Mouse (Mus musculus) lung, postnatal 4 days (tissue): ENCODE data around the gene Epc2.

Source experiments
- DNase-seq, 2 experiments: peaks; one replicate each; pipeline ENCODE4 v3.0.0; 2021

The Epc2 gene

DNA sequence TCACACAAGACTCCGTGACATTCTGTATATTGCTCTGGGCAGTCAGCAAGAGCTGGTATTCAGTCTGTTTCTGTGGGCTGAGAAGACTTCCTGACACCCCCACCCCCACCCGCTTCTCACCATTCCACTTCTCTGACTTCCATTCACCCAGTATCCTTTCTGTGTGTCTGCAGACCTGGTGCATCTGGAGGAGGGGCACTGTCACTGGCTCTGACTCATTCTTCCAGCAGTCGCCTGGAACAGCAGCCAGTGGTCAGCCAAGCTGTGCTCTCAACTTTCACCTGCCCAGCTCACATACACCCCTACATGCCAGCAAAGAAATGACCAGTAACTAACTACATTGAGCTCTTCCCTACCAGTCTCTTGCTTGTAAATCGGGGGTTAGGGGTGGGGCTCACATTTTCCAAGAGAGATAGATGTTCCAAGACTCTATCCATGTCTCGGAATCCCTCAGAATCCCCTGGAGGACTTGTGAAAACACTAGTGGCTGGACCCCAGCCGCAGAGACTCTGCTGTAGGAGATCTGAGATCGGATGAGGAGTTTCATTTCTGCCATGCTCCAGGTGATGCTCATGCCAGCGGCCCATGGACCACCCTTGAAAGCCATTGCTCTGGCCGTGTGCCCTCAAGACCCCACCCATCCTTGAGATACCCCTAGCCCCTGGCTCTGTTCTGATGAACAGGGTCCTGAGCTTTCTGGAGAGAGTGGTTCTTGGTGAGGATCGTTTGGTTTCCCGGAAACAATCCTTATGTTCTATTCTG lies 120.1 kb downstream of the Epc2 start:
- DNase-seq, result no peak

DNA sequence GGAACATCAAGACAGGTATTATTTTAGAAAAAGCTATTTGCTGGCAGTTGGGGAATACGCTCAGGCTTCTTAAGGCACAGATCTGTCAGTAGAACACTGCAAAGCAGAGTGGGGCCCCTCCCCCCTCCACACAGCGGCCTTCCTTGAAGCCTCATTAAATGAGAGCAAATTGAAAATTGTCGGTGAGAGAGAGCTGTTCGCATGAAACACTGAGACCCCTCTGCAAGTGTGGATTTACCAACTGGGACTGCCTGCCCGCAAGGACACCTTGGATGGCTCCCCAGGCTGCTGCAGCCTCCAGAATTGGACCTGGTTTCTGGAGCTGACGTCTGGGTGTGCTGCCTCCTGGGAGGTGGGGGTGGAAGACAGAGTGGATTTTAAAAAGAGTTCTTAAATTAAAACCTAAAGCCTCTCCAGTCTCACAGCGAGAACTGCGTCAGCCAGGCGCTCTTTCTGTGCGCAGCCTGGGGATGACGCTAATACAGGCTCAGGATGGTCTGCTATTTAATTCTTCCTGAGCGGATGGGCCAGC lies 120.9 kb downstream of the Epc2 start:
- no peak for DNase-seq

DNA sequence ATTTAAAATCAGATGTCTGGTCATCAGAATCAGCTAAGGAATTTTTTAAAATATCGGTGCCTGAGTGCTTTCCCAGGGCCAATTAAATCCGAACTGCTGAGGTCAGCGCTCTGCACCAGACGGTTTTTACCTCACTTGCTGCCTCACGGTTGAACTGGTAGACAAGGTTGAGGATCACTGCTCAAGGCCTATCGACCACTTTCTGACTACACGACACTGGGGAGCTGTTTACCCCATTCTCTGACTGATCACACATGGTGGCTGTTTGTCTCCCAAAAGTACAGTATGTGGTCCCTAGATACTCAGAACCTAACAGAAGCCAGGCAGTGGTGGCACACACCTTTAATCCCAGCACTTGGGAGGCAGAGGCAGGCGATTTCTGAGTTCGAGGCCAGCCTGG lies 121.4 kb downstream of the Epc2 start:
- DNase-seq, result no peak

DNA sequence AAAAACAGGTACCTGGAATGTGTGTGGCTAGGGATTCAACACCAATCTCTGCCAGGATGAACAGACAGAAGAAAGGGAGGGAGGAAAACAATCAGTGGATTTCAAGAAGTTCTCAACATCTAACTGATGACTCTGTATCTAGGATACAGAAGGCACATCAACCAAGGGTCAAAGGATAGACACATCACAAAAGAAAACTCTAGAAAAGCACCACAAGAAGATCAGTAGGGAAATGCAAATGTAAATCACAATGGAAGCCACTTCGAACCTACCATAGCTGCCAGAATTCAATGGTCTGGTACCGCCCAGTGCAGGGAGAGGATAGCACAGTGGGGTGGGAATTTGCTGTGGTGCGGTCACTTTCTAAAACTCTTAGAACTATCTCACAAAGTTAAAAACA lies 122.0 kb downstream of the Epc2 start:
- no peak for DNase-seq

DNA sequence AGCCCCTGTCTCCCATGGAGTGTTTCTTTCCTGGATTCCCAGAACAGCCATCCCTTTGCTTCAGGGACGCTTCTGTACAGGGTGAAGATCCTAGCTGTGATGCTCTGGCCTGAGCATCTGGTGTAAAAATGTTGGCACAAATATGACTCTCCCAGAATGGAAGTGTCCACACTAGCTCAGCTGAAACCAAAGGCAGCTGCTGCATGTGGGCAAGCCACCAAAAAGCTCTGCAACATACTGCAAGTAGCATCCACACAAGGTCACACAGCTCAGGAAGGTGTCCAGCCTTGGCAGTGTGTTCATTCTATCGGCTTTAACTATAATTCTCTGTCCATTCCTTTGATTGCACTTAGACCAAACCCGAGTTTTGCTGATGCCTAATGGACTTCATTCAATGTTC lies 129.3 kb downstream of the Epc2 start:
- no peak for DNase-seq

DNA sequence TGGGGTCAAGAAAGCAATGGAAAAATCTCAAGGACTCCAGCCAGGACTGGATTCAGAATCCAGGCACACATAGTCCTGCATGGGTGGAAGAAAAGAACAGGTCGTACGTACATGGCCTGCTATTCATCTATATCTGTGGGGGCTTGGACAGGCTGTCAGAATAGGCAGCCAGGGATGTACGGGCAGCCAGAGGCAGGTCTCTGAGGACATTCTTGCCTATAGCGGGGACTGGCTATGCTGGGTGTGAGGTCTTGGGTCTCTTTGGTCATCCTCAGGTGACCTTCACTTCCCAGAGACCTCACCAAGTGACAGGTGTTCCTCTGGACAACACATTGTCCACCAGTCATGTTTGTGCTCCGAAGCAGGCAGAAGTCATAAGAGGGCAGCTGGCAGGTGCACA lies 131.3 kb downstream of the Epc2 start:
- no peak for DNase-seq

DNA sequence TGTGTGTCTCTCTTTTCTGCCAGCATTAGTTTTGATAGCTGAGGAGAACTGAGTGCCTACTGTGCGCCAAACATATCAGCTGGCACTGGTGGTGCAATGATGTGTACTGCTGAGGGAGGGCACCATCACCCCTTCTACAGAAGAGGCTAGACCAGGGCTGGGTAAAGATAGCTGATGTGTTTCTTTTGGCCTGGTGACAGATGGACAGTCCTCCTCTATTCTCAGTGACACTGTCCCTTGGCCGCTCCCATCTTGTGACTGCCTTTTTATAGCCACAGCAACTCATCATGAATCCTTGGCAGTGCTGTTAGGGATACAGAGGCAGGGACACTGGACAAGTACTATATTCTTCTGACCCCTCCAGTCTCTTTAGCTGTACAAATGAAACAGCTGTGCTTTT lies 132.0 kb downstream of the Epc2 start:
- no peak for DNase-seq

DNA sequence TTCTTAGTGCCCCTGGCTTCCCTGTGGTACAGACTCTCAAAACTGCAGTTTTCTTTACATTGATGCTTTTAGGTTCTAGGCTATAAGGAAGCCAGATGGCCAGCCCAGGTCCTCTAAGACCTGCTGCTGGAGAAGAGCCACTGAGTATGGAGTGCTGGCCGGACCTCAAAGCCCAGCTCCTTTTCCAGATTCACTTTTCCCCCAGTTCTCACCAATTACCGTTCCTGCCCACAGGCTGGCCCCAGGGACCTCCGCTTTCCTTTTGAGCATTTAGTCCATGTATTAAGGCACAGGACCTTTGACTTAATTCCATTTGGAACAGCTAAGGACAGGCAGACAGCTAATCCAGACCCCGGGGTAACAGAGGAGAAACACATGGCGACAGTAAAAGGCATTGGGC lies 139.2 kb downstream of the Epc2 start:
- DNase-seq, result no peak

DNA sequence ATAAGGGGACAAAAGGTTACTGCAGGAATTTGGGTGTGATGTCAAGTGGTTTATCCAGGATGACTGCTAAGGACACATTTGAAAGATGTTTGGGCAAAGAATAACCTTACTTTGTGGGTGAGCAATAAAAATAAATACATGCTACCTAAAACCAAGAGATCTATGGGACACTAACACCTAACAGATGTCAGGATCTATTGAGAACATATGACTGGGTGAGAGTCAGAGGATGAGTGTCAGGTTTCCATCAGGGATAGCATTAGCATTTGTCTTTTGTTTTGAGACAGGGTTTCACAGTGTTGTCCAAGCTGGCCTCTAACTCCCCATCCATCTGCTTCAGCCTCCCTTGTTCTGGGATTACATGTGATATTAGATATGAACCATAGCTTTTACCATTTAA lies 141.6 kb downstream of the Epc2 start:
- no peak for DNase-seq

DNA sequence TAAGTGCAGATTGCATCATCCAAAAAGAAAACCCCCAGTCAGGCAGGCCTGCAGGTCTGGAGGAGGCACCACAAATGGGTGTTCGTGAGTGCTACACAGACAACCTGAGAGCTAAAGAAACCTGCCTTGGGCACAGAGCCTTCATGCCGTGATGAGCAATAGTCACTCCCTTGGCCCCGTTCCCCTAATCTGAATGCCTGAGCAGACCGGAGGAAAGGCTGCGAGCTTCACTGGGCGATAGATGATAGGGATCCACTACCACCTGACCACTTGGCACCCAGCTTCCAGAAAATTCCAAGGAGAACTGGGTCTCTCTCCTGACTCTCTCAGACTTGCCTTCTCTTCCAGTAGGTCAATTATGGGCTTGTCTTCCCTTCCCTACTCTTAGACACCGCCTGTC lies 143.6 kb downstream of the Epc2 start:
- no peak for DNase-seq

DNA sequence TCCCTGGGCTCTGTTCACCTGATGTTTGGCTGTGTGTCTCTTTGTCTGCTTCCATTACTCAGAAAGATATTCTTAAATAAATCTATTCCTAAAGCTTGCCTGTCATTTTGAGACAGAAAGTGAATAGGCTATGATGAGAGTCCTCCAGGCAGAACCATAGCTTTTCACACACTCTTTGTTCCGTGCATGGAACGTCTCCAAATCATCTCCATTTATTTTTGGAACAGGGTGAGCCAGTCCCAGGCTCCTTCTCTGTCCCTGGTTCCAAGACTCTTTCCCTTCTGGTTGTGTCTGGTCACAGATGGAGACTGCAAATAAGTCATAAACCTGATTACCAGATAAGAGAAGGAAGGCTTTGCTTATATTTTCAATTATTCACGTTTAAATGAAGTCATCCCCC lies 145.0 kb downstream of the Epc2 start:
- DNase-seq, result no peak

DNA sequence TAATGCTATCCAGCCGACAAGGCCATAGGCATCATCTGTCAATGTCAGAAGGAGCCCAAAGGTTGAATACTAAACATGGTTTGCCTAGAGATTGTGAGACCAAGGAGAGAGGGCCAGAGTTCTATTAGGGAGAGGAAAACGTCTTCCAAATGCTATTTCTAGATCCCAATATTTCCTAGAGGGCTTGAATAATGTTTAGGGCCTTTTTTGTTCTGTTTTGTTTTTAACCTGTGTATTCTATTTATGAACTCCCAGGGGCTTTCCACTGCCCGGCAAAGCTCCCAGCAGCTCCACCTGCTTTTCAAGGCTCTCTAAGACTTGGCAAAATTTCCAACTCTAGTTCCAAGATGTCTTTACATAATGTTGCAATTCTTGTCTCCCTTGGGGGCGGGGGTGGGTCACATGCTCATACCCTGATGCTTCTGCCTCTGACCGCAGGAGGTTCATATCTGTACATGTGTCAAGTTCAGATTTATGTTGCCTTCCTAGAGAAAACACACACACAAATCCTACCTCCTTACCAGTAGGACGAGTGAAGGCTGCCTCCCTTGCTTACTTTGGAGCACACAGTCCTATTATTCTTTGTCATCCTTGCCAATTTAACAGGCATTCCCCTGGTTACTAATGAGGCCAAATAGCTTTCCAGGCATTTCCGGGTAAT lies 148.9 kb downstream of the Epc2 start:
- no peak for DNase-seq
